Mouse (Mus musculus): ENCODE measurements around the gene Serpina3m.
"Not testable (repeated sequence)": the region's sequence is repeated elsewhere in the genome, so short reads cannot be mapped to it uniquely, and the experiment has no call there.

Serpina3m gene

DNA sequence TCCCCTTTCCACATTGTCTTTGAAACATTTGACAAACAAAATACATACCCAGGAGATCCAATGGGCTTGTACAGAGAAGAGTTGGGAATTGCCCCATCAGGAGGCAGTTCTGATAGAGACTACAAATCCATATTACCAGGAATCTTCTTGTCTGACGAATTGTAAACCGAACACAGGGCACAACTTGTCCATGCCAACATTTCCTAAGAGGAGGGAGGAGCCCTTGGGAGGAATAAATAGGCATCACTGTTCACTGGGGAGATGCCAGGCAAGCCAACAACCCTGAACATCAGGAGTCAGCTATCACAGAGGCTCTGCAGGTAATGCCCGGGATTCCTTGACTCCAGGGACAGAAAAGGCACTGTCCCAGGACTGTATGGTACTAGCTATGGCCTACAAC is at the start of gene Serpina3m, which contains the start of gene Serpina3k:
Serpina3m (plus strand) TSS at position 261 of the 400 bp plus-strand sequence.
Serpina3k (plus strand) TSS at position 261 of the 400 bp plus-strand sequence.
- DNase-seq = not testable (repeated sequence)

DNA sequence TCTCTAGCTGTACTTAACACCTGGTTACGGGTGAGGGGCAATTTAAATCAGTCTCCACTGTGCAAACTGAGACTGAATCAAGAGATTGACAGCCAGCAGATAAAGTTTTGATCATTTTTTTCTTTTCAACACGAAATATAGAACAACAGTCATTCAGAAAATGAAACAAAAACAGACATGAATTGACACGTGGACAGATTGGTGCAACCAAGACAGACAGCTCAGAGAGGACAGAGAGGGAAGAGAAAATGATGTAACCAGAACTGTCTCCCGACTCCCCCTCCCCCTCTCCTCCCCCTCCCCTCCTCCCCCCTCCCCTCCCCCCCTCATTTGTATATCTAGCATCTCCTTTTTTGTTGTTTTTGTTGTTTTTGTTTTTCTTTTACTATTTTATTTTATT is 48.4 kb upstream of the Serpina3m start:
- DNase-seq = no peak

DNA sequence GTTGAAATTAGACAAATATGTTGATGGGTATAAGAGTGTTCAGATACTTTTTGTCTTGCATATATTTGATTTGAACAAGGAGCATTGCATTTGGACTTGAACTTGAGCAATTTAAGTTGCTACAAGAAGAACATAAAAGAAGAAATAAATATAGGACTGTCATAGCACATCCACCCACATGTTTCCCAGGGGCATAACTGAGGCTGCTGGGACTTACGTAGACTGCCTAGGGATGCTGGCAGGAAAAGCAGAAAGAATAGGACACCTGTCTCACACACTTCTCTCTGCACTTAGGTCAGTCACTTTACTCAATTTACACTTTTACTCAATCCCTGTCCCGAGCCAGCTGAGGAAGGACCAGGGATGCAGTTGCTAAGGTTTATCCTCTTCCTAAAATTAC is 44.3 kb upstream of the Serpina3m start:
- DNase-seq = no peak

DNA sequence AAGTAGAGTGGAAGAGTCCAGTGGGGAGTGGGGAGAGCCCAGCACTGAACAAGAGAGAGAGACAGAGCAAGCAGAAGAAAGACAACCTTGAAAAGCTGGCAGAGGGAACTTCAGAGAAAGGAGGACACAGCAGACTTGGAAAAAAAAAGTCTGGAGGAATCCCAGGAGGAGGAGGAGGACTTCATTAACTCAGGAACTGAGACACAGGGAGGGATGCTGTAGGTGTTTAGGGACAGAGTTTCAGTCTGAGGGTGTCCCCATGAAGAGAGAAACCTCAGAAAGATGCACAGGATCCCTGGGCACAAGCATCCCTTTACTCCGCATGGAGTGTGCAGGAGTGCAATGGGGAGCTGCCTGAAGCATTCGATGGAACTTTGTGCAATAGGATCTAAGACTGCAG is 40.2 kb upstream of the Serpina3m start:
- no peak for DNase-seq

DNA sequence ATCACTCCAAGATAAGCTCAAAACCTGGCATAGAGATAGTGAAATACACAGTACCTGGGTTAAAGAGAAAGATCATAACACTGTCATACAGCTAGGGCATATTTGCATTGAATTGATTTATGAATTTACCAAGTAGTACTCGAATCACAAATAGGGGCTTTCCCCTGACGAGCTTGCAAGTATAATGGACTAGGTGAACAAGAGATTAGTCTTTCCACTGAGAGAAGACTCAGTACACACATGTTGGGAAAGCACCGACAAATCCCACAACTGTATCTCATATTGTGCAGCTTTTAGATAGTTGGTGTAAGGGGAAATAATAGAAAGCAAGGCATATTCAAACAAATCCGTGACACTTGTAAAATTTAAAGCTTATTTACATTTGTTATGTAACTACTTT is 32.3 kb upstream of the Serpina3m start:
- no peak for DNase-seq

DNA sequence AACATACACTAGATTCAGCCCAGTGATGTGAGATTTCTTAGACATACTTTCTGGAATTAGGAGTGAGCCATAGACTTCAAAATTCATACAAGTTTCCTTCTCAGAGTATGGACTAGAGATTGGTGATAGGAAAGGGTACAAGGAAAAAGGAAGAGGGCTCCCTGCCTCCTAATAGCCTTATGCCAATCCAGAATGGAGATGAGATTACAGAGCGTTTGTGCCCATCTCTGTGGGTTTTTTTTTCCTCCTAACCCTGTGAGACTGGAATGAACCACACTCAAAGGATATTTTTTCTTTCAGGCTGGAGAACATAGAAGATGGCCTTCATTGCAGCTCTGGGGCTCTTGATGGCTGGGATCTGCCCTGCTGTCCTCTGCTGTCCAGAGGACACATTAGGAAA is 24.0 kb upstream of the Serpina3m start, which contains the start of gene Serpina3j:
Serpina3j (plus strand) TSS at position 301 of the 400 bp plus-strand sequence.
- DNase-seq = no peak

DNA sequence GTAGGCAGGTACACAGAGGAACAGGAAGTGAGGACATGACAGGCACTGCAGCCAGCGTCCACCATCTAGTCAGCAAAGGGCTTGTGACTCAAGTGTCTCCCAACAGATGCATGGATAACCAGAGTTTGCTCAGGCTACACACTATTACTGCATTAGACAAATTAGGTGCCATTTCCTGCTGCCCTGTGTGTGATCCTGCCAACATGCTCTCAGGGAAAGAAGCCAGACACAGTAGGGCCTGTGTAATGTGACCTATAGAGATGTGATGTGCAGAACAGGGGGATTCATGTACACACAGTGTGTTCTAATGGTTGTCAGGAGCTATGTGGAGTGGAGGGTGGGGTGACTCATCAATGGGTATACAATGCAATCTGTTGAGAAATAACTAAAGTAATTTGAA is 15.8 kb upstream of the Serpina3m start:
- DNase-seq = no peak

DNA sequence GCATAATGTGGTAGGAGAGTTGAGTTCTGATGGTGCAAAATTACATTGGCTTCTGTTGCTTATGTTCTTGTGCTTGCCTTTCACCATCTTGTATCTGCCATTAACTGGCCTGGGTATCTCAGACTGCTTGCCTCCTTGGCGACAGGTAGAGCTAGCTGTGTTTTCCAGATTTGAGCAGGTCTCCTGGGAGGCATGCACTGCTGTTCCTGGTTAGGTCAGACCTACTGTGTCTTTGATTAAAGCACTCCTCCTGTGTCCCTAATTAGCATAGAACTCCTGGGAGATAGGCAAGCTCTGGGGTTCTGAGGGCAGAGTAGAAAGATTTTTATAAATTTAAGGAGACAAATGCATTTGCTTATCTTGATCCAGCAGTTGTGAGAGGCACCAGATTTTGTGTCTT is 6.6 kb upstream of the Serpina3m start:
- no peak for DNase-seq

DNA sequence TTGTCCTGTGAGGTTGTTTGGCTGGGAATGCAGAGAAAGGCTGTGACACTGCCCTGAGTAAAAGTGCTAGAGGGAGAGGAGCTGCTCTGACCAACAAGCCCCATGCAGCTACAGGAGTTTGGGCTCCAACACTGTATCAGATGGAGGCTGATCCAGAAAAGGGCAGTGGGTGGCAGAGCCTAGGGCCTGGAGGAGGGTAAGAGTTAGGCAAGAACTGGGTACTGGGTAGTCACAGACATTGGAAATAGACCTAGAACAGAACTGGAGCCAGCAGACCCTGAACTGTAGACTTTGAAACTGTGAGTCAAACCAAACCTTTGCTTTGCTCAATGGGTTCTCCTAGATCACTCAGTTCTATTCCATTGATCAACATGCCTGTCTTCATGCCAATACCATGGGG is 1.4 kb upstream of the Serpina3m start:
- not testable (repeated sequence) for DNase-seq

DNA sequence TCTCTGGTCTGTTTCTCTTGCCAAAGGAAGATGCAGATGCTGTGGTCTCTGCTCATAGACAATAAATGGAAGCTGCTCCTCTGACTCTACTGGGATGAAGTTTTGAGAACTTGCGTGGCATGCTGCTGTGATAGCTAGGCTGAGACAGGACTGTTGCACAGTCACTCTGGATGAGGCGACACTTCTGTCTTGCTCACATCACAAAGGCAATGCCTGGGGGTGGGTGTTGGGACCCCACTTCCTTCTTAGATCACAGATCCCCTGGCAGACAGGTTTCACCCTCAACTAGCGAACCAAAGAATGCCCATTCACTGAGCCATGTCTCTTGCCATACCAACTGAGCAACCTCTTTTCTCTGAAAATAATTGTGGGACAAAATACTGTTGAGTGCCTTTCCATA is 419 bp downstream of the Serpina3m start:
- DNase-seq = no peak

DNA sequence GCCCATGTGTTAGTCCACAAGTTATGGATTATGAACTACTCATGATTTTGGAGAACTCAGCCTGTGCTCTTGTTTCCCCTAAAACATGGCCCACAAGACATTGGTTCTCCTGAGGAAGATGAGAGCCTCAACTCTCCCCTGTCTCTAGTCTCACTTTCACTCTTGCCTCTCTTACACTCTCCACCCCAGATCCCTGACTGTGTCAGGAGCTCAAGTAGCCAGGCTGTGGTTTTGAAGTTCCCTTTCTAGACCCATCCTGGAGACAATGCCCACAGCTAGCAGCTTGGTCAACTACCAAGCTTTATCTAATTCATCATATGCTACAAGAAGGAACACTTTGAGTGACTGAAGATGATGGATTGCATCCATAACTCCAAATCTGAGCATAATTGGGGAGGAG is 4.2 kb downstream of the Serpina3m start:
- not testable (repeated sequence) for DNase-seq

DNA sequence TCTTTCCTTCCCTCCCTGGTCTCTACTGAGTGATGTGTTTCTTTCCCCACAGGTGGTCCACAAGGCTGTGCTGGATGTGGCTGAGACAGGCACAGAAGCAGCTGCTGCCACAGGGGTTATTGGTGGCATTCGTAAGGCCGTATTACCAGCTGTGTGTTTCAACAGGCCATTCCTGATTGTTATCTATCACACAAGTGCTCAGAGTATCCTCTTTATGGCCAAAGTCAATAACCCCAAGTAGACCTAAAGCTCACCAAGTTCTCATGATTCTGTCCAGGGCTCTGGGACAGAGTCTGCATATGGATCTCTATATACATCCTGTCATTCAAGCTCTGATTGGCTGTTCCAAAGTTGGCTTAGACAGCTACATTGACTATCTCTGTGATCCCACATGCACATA is 6.9 kb downstream of the Serpina3m start:
- DNase-seq = no peak

DNA sequence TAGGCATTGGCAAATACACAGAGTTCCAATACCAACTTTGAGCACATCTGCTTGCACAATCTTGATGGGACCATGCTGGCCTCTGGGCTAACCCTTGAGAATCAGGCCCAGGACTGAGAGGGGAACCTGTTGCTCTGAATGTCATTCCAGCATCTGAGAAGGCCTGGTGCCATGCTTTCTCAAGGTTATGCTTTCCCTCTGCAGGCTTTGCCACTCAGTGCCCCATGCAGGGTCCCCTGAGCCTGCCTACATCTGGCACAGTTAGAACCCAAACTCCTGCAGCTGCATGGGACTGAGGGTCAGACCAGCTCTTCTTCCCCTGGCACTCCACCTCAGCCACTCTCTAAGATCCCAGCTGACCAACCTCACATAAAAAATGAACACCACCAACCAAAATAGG is 7.4 kb downstream of the Serpina3m start:
- DNase-seq = no peak

DNA sequence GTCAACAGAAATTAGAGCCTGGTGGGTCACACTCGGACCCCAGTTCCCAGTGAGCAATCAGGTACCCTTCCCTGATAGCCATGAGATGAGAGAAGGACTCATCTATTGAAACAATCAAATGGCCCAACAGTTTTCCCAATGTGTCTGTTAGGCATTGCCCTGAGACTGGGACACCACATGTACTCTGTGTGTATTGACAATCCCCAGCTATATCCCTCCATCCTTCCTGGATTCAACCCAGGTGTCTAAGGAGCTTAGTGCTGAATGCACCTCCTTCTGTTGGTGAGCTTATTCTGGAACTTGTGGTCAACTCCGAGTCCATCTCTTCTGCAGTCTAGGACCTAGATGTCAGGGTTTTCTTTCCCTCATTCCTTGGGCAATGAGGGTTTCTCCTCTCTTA is 8.8 kb downstream of the Serpina3m start:
- DNase-seq = no peak

DNA sequence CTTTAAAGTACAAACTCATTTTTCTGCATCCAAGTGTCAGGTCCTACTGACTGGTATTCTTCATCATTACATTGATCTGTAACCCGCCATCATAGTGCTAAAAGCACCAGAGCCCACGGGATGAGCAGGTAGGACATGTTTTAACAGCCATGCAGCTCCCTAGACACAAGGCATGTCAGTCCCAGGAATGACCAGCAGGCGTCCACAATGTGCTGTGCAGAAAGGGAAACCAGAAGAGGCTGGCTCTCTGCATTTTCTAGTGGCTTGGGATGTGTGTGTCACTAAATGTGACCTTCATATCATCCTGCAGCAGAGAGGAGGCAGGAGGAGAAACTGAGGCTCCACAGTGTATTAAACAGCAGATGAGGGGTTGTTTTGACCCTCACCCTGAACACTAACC is 13.5 kb downstream of the Serpina3m start:
- peak; percentile 6 for DNase-seq

DNA sequence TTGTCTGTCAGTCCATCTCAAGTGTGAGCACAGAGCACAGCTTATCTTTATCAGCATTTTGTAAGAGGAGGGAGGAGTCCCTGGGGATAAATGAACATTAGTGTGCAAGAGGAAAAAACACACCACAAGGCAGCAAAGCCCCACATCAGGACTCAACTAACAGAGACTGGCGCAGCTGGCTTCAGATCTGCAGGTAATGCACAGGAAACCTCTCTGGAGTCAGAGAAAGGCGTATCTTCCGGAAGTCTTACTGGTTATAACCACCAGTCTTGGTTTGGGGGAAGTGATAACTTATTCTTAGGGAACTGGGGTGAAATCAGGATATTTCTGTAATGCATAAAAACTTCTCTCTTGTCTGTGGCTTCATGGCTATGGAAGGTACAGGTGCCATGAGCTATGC is 17.7 kb downstream of the Serpina3m start:
- DNase-seq = no peak

DNA sequence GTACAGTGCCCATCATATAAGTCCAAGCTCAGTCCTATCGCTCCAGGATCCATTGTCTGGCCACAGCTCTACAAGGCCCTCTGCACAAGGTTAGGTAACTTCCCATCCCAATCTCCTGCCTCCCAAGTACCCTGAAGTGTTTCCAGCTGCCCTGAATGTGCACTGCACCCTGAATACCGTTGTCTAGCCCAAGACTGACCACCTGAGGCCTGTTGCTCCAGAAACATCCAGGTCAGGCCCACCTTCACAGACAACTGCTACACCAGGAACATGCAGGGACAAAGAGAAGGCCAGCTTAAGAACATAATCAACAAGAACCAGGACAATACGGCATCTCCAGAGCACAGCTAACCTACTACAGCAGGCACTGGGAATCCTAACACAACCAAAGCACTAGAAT is 31.7 kb downstream of the Serpina3m start:
- no peak for DNase-seq

DNA sequence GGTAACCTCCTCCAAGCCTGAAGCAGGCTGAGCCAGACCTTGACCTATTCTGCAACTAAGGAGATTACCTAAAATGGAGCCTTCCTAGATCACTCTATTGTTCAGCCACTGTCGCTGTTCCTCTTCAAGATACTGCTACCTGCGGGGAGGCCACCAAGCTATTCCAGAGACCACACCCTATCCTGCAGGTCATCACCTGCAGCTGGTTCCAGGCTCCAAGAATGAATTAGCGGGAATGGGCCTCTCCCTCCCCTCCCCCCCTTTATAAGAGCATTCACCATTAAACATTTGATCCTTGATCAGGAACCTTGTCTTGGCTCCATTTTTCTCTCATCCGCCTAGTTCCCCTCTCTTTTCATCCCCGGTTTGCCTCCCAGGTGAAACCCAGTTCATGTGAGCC is 38.9 kb downstream of the Serpina3m start:
- DNase-seq = not testable (repeated sequence)

DNA sequence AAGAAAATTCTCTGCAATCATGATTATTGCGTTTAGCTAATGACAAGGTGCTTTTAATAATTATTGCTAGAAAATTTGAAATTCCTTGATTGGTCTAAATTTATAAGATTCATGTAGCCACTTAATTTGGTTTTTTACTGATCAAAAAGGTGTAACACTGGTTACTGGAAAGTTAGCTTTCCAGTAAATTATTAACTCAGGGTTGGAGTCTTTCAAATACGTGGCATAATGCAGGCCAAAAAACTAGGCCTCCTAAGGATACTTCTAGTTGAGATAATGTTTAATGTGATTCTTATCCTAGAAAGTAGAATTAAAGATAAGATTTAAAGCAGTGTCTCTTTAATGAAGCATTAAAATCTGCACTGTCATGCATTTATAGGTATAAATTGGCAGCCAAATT is 40.1 kb downstream of the Serpina3m start:
- not testable (repeated sequence) for DNase-seq

DNA sequence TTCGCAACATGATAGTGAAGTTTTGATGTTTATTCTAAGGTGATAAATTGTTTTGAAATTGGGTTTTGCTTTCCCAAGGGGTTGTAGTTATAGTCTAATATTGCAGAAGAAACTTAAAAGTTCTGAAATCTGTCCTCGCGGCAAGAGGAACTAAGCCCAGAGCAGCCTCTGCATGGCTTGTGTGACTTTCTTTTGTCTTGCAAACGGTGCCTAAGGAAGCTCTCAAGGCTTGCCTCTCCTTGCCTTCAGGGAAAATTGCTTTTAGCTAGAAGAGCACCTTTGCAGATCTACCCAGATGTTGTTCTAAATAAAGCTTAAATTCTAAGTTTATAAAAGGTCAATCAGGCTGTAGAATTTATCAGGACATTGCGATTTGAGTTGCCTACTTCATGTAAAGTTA is 40.5 kb downstream of the Serpina3m start:
- DNase-seq = not testable (repeated sequence)

DNA sequence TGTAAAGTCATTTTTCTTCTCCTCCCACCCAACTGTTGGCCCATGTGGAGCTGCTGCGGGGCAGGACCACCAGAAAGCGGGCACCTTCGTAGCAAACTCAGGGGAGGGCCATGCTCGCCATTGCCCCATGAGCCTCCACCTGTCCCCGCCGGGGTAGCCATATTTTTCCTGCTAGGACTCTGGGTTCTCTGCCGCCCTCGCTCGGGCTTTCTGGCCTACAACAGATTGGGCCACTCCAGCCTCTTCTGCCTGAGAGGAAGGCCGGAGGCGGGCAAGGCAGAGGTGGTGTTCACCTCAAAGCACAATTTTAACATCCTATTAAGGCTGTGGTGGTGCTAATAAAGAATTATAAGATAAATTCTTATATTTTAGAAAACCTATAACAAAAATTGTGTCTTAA is 41.6 kb downstream of the Serpina3m start:
- DNase-seq = no peak

DNA sequence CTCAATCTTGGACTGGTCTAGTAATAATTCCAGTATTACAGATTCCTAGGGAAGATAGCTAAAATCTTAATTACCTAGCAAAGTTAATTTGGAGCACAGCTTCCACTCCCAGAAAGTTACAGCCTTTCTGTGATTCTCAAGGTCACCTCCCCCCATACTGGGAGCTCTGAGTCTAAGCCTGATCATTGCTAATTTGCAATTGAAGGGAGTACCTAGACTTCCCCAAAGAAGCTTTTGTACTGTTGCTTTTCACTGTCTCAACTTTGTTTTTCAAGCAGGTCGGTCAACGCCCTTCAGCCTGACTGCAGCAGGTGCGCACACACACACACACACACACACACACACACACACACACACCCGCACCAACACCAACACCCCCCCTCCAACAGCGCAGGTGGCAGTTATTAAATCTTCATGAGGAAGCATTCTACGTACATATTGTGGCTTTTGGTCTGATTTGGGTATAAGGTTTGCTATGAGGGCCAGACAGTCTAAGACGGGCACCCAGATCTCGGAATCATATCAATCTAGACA is 42.9 kb downstream of the Serpina3m start:
- DNase-seq = not testable (repeated sequence)

DNA sequence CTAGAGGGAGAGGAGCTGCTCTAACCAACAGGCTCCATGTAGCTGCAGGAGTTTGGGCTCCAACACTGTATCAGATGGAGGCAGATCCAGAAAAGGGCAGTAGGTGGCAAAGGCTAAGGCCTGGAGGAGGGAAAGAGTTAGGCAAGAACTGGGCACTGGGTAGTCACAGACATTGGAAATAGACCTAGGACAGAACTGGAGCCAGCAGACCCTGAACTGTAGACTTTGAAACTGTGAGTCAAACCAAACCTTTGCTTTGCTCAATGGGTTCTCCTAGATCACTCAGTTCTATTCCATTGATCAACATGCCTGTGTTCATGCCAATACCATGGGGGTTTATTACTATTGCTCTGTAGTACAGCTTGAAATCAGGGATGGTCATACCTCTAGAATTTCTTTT is 47.7 kb downstream of the Serpina3m start:
- not testable (repeated sequence) for DNase-seq

DNA sequence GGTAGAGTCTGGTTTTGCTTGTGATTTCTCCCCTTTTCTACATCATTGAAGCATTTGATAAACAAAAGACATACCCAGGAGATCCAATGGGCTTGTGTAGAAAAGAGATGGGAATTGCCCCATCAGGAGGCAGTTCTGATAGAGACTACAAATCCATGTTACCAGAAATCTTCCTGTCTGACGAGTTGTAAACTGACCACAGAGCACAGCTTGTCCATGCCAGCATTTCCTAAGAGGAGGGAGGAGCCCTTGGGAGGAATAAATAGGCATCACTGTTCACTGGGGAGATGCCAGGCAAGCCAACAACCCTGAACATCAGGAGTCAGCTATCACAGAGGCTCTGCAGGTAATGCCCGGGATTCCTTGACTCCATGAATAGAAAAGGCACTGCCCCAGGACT is 48.6 kb downstream of the Serpina3m start:
- DNase-seq = not testable (repeated sequence)

DNA sequence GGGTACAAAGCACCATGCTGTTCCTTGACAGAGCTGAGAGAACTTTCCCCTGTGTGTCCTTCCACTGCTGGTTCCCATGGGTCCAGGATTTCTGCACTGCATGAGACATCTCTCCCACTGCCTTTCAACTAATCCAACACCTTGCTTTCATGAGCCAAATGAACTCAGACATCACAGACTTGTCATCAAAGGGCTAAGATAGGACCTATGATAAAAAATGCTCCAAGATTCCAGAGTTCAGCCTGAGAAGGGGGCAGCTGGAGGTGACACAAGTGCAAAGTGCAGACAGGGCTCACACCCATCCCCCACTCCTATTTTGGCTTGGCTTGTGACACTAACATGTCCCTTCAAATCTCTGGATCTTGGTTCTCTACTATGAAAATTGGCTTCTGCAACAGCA is 50.2 kb downstream of the Serpina3m start:
- DNase-seq = no peak

DNA sequence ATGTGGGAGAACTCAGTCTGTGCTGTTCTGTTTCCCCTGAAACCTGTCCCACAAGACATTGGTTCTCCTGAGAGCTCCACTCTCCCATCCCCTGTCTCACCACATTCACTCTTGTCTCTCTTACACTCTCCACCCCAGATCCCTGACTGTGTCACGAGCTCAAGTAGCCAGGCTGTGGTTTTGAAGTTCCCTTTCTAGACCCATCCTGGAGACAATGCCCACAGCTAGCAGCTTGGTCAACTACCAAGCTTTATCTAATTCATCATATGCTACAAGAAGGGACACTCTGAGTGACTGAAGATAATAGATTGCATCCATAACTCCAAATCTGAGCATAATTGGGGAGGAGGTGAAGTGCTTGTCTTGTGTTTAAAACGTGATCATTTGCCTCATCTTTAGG is 52.8 kb downstream of the Serpina3m start:
- not testable (repeated sequence) for DNase-seq
